Mouse (Mus musculus) embryo, embryonic 11 days (tissue): ENCODE results near the gene Apex1.
A peak's percentile ranks its signal among the peaks of the same experiment; 100 is the strongest.
"Not testable (repeated sequence)": the region's sequence is repeated elsewhere in the genome, so short reads cannot be mapped to it uniquely, and the experiment has no call there.

Source experiments
- DNase-seq: peaks from one replicate; pipeline ENCODE4 v3.0.0-alpha.2; 2015

The Apex1 gene

GRCm38 (mm10) chr14:50927366-50927765 lies 2.6 kb downstream of the Apex1 start:
- DNase-seq = no peak

GRCm38 (mm10) chr14:50929951-50930350 lies 5.2 kb downstream of the Apex1 start:
- peak; percentile 6 for DNase-seq

GRCm38 (mm10) chr14:50930377-50930753 lies 5.6 kb downstream of the Apex1 start:
- DNase-seq = no peak

- peak; percentile 100 for DNase-seq
Measured at GRCm38 (mm10) chr14:50930754-50931492, 6.2 kb downstream of the Apex1 start, which contains the start of the genes Pip4p1 and Pnp. Gene Pip4p1 (minus strand): TSS chr14:50930856. Gene Pnp (plus strand): TSS chr14:50931082.

GRCm38 (mm10) chr14:50931493-50932020 lies 6.8 kb downstream of the Apex1 start:
- DNase-seq = peak; percentile 19

GRCm38 (mm10) chr14:50936649-50937048 lies 11.9 kb downstream of the Apex1 start:
- DNase-seq = no peak

GRCm38 (mm10) chr14:50938119-50938908 lies 13.5 kb downstream of the Apex1 start:
- DNase-seq = no peak

- DNase-seq = no peak
Measured at GRCm38 (mm10) chr14:50938940-50939339, 14.2 kb downstream of the Apex1 start.

- peak; percentile 95 for DNase-seq
Measured at GRCm38 (mm10) chr14:50943932-50944667, 19.3 kb downstream of the Apex1 start, which contains the start of gene Gm49342. Gene Gm49342 (plus strand): TSS chr14:50944517.

- not testable (repeated sequence) for DNase-seq
Measured at GRCm38 (mm10) chr14:50944668-50945033, 19.9 kb downstream of the Apex1 start.

GRCm38 (mm10) chr14:50945081-50945480 lies 20.3 kb downstream of the Apex1 start:
- DNase-seq = not testable (repeated sequence)

- not testable (repeated sequence) for DNase-seq
Measured at GRCm38 (mm10) chr14:50945526-50945925, 20.8 kb downstream of the Apex1 start.

GRCm38 (mm10) chr14:50955487-50955886 lies 30.7 kb downstream of the Apex1 start:
- no peak for DNase-seq

GRCm38 (mm10) chr14:50955942-50956508 lies 31.3 kb downstream of the Apex1 start, which contains the start of gene Pnp2:
Gene Pnp2 (plus strand): TSS chr14:50955992.
- peak; percentile 31 for DNase-seq

GRCm38 (mm10) chr14:50956724-50957123 lies 32.0 kb downstream of the Apex1 start:
- not testable (repeated sequence) for DNase-seq

- not testable (repeated sequence) for DNase-seq
Measured at GRCm38 (mm10) chr14:50957146-50957545, 32.4 kb downstream of the Apex1 start.

- DNase-seq = not testable (repeated sequence)
Measured at GRCm38 (mm10) chr14:50958289-50958995, 33.7 kb downstream of the Apex1 start.

- DNase-seq = no peak
Measured at GRCm38 (mm10) chr14:50968216-50968980, 43.6 kb downstream of the Apex1 start.

- DNase-seq = no peak
Measured at GRCm38 (mm10) chr14:50969041-50969440, 44.3 kb downstream of the Apex1 start.

GRCm38 (mm10) chr14:50969558-50970544 lies 45.1 kb downstream of the Apex1 start:
- peak; percentile 23 for DNase-seq
